Mouse (Mus musculus): ENCODE measurements at regions not wholly inside any gene's neighbourhood (a gene's known extent, or its start where the extent isn't known, plus 50 kb on each side); places are given as distances from the start of the nearest gene placed in this dataset.

DNA sequence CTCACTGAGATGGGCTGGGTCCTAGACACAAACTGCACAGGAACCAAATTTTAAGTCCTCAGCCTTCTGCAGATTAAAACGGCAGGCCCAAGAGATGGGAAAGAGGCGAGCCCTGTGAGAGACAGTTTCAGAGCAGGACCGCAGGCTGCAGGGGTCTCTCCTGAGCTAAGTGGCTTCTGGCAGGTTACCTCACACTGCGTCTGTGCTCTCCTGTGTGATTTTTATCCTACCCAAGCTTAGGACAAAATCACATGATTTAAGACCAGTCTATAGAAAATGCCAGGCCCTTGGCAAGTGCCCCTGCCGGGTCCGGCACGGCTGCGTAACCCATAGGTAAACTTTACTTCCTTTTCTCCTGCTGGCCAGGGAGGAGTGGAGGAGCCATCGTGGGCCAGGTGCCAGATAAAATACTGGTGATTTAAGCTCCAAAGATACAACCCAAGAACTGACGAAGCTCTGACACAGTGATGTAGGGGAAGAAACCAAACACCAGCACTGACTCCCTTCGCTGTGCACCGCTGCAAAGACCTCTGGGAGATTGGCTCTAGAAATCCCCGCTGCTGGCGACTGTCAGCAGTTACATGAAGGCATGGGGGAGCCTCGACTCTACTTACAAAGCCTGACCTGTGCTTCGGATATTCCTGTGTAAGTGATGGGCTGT is 55.8 kb upstream of the Basp1 start:
- TF ChIP-seq CTCF (IDR thresholded peaks at IDR 0.05; ENCODE audit: low read depth) = no peak
- no peak for TF ChIP-seq EP300 (IDR thresholded peaks at IDR 0.05; ENCODE audit: low read depth)
